Mouse (Mus musculus) intestine, postnatal 0 days (tissue): ENCODE measurements around the gene Sp2. TPM values are rescaled to one million over a fixed set of nuclear protein-coding genes. Genes with fewer than 3 reads are reported as not detected.

Source experiments
- ATAC-seq: fragments of 200-750 bp; cut with Nextera tagmentation; 2 replicates; pipeline ENCODE4 v1.8.0; 2017; ENCODE audit warnings: mild to moderate bottlenecking, moderate TSS enrichment, moderate library complexity
- H3K27ac ChIP-seq: fragments of 300-500 bp; sonication (generic); 2 replicates; pipeline ENCODE4 v1.5.1; 2014; ENCODE audit warnings: mild to moderate bottlenecking, low read depth, low read length, moderate library complexity
- H3K27me3 ChIP-seq: fragments of 300-500 bp; sonication (generic); replicated peaks from 2 replicates; pipeline ENCODE4 v1.6.1; 2014; ENCODE audit warnings: low read length, mixed read lengths; ENCODE audit not compliant: control insufficient read depth, insufficient read depth
- H3K36me3 ChIP-seq: fragments of 300-500 bp; sonication (generic); 2 replicates; pipeline ENCODE4 v1.6.1; 2014; ENCODE audit warnings: mild to moderate bottlenecking, moderate library complexity; ENCODE audit not compliant: control insufficient read depth, insufficient read depth
- H3K4me1 ChIP-seq: fragments of 300-500 bp; sonication (generic); replicated peaks from 2 replicates; pipeline ENCODE4 v1.6.1; 2014; ENCODE audit warnings: antibody characterized with exemption, low read length, mixed read lengths; ENCODE audit not compliant: control insufficient read depth, insufficient read depth
- H3K4me2 ChIP-seq: fragments of 300-500 bp; sonication (generic); replicated peaks from 2 replicates; pipeline ENCODE4 v1.6.1; 2014; ENCODE audit warnings: low read depth, mild to moderate bottlenecking, moderate library complexity
- H3K4me3 ChIP-seq: fragments of 300-500 bp; sonication (generic); 2 replicates; pipeline ENCODE4 v1.5.1; 2014; ENCODE audit warnings: low read depth, low read length
- H3K9ac ChIP-seq: fragments of 300-500 bp; sonication (generic); 2 replicates; pipeline ENCODE4 v1.6.1; 2014; ENCODE audit warnings: mild to moderate bottlenecking, low read depth, low read length
- H3K9me3 ChIP-seq: fragments of 300-500 bp; sonication (generic); 2 replicates; pipeline ENCODE4 v1.6.1; 2016; ENCODE audit warnings: mixed run types; ENCODE audit not compliant: control insufficient read depth
- CTCF ChIP-seq: sonication (generic); IDR thresholded peaks from 2 replicates; pipeline ENCODE4 v1.5.1; 2016; ENCODE audit warnings: low read depth, mild to moderate bottlenecking, control low read depth, antibody characterized with exemption, moderate library complexity
- WGBS: fragments of 180-500 bp; shearing (Covaris S2); extraction: QIAGEN DNeasy Blood & Tissue Kit; methylation state at CpG from one replicate; pipeline ENCODE4 v1.1.7; 2014; 5-methylcytosine and 5-hydroxymethylcytosine counted together
- polyA plus RNA-seq: library from polyadenylated mRNA; unstranded; fragments of >200 nt; fragmentation: Nextera tagmentation; extraction: Ambion mirVana; gene quantifications from 2 replicates; pipeline ENCODE4 v1.2.1, GENCODE M21; 2015

Sp2 gene
- polyA plus RNA-seq, 1 experiment from 2014 or later, result 8.2 TPM

DNA sequence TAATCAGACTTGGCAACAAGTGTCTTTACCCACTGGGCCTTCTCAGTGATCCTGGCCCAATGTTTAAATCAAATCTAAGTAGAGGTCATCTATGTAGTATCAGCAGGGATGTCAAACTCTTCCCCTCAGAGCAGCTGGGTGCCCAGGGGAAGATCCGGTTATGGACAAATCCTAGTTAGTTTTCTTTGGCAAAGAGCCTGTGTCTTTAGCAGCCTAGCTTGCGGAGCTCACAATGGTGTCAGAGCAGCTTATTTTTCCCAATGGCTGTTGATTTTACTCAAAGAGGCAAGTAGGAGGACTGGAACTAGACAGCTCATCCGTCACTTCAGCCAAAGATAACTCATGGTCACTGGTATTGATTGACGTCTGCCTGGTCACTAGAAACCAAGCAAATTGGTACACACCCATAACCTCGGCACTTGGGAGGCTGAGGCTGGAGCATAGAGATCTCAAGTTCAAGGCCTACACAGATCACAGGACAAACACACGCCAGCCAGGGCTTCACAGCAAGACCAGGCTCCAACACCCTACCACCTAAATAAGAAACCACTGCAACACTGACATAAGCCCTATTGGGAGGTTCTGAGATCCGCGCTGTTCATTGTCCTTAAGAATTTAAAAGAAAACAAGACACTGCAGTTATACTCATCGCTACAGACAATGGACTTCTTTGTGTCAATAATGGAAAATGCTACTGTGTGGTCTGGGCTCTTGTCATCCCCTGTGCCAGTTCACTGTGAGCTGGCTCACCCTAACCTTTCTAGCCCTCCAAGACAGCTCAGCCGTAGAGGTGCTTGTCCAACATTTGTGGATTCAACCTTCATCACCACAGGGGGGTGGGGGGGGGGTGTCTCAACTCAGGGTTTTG, 7.0 kb downstream of the Sp2 start:
- peak overlapping the region; percentile 79; the same call in 1 of the 2 replicates for H3K4me2 ChIP-seq
- no peaks in the 10 kb centered on the region for H3K9me3 ChIP-seq
- TF ChIP-seq CTCF, result no peak
- H3K4me3 ChIP-seq, result no peak overlapping the region; the same call in 1 of the 2 replicates
- H3K27ac ChIP-seq, result no peak overlapping the region
- WGBS, result 71% methylated on average over 10 of the region's 10 CpGs
- H3K27me3 ChIP-seq, result no peaks in the 10 kb centered on the region
- no peaks in the 10 kb centered on the region for H3K36me3 ChIP-seq
- H3K9ac ChIP-seq, result peak overlapping the region; percentile 83; the same call in 1 of the 2 replicates
- peaks cover 3% of the 10 kb centered on the region for H3K4me1 ChIP-seq
- no peak for ATAC-seq

DNA sequence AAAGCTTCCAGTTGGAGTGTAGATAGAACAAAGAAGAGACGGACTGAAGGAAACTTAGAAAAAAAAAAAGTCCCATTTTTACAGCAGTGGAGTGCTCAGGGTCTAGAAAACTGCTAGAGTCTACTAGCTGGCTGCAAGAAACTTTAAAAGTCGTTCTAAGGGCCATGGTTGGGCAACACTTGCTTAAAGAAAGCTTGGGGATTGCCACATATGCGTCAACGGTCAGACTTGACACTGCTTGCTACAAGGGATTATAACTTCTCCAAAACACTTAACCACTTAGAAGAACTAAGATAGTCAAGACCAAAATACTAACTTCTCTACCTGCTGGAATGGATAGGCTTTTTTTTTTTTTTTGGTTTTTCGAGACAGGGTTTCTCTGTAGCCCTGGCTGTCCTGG, 7.9 kb downstream of the Sp2 start:
- H3K4me3 ChIP-seq, result no peak overlapping the region
- H3K9ac ChIP-seq, result no peak overlapping the region
- no peaks in the 10 kb centered on the region for H3K36me3 ChIP-seq
- ATAC-seq, result no peak
- H3K4me1 ChIP-seq, result peaks cover 10% of the 10 kb centered on the region
- no peak for TF ChIP-seq CTCF
- H3K27ac ChIP-seq, result no peak overlapping the region
- no peaks in the 10 kb centered on the region for H3K27me3 ChIP-seq
- H3K4me2 ChIP-seq, result no peak overlapping the region
- H3K9me3 ChIP-seq, result no peaks in the 10 kb centered on the region
- 78% methylated on average over 5 of the region's 5 CpGs for WGBS

DNA sequence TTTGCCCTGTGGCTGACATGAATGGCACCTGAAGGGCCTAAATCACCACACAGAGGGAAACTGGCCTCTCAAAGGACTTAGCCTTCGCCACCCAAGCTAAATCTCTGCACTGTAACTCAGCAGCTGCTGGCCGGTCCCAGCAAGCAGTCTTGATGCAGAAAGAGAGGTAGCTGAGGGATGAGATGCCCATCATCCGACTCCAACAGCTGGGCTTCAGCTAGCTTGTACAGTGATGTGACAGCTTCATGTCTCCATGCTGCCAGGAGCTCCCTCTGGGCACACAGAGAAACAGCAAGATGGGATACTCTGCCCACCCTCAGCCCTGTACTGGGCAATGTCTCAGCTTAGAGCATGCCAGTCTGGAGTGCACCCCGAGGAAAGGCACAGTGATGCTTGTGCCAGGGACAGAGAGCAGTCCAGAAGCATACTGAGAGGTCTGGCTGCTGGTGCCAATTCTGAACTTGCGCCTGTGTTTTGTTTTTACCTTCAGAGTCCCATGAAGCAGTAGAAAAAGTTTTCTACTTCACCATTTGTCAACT, 9.3 kb downstream of the Sp2 start:
- H3K4me3 ChIP-seq, result no peak overlapping the region
- no peaks in the 10 kb centered on the region; the same call in 1 of the 2 replicates for H3K36me3 ChIP-seq
- H3K27ac ChIP-seq, result no peak overlapping the region
- no peaks in the 10 kb centered on the region for H3K27me3 ChIP-seq
- H3K9me3 ChIP-seq, result no peaks in the 10 kb centered on the region
- no peak for TF ChIP-seq CTCF
- H3K4me1 ChIP-seq, result peaks cover 14% of the 10 kb centered on the region
- H3K4me2 ChIP-seq, result no peak overlapping the region
- WGBS, result 89% methylated on average over 5 of the region's 5 CpGs
- H3K9ac ChIP-seq, result no peak overlapping the region
- ATAC-seq, result no peak

DNA sequence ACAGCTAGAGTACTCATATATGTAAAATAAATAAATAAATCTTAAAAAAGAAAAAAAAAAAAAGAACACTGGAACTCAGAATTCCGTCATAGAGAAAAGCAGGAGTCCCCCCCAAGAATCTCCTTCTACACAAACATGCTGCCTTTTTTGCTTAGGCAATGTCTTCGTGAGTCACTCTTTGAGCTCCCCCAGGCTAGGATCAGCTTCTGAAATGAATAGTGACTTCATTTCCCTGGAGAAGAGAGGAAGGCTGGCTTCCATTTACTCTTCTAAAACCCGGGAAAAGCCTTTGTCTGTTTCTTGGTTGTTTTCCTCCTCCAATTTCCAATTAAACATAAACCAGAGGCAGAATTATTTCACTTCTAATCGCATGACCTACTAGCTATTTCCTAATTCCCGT, 9.9 kb downstream of the Sp2 start:
- WGBS, result 80% methylated on average over 5 of the region's 5 CpGs
- no peak for ATAC-seq
- H3K9ac ChIP-seq, result no peak overlapping the region
- no peak overlapping the region for H3K4me2 ChIP-seq
- no peak overlapping the region for H3K27ac ChIP-seq
- H3K27me3 ChIP-seq, result no peaks in the 10 kb centered on the region
- H3K36me3 ChIP-seq, result no peaks in the 10 kb centered on the region; the same call in 1 of the 2 replicates
- no peak for TF ChIP-seq CTCF
- H3K4me1 ChIP-seq, result peaks cover 10% of the 10 kb centered on the region
- H3K4me3 ChIP-seq, result no peak overlapping the region
- H3K9me3 ChIP-seq, result no peaks in the 10 kb centered on the region

- no peak overlapping the region for H3K4me2 ChIP-seq
- no peak for TF ChIP-seq CTCF
- H3K27ac ChIP-seq, result peak overlapping the region; percentile 52
- 62% methylated on average over 3 of the region's 3 CpGs for WGBS
- no peak overlapping the region for H3K9ac ChIP-seq
- H3K27me3 ChIP-seq, result no peaks in the 10 kb centered on the region
- ATAC-seq, result no peak
- H3K36me3 ChIP-seq, result no peaks in the 10 kb centered on the region; the same call in 1 of the 2 replicates
- H3K4me1 ChIP-seq, result peaks cover 14% of the 10 kb centered on the region
- no peaks in the 10 kb centered on the region for H3K9me3 ChIP-seq
- H3K4me3 ChIP-seq, result no peak overlapping the region
These were observed 12.4 kb downstream of the Sp2 start for GRCm38 (mm10) chr11:96970341-96970740.

DNA sequence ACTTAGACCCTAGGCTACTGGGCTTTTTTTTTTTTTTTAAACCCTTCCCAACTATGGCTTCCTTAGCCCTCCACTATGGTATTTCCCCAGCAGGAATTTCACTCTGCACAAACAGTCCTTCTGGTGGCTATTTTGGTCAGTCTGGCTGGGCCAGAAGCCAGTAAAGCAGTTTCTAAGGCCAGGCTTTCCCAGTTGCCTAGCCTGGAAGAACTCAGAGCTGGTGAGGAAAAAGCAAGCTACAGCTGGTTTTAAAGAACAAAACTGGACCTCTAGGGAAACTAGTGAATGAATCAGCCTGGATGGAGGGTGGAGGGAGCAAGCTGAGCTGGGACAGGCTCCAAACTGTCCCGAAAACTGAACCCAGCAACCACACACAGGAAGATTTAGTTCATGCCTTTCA, 13.0 kb downstream of the Sp2 start:
- H3K4me2 ChIP-seq, result 0 out of 2 replicates have a peak overlapping the region, but pooled peaks have one; percentile 1
- no peak for TF ChIP-seq CTCF
- no peak for ATAC-seq

More for the DNA sequence above, 13.0 kb downstream of the Sp2 start:
- Histone ChIP-seq H3K27me3 (no peaks in the 10 kb centered on the region), H3K4me3 (no peak overlapping the region), H3K36me3 (no peaks in the 10 kb centered on the region; the same call in 1 of the 2 replicates), H3K4me1 (peaks cover 14% of the 10 kb centered on the region), H3K27ac (peak overlapping the region; percentile 52), H3K9ac (no peak overlapping the region), H3K9me3 (no peaks in the 10 kb centered on the region)
- WGBS, result 48% methylated on average over 1 of the region's 1 CpGs
